Mouse (Mus musculus): ENCODE data around the gene Mgll. TPM values are rescaled to one million over a fixed set of nuclear protein-coding genes. Genes with fewer than 3 reads are reported as not detected.

The Mgll gene
- polyA plus RNA-seq, 1 experiment, result 152 TPM

- Histone ChIP-seq H3K27me3 (replicated peaks; ENCODE audit: control insufficient read depth, insufficient read depth, low read length) (no peaks in the 10 kb centered on the region), H3K36me3 (ENCODE audit: control insufficient read depth, insufficient read depth, low read length) (no peaks in the 10 kb centered on the region), H3K4me3 (ENCODE audit: insufficient read depth, low read depth, low read length) (no peak overlapping the region), H3K27ac (ENCODE audit: insufficient read depth, low read depth, low read length) (no peak overlapping the region), H3K4me1 (ENCODE audit: control insufficient read depth, insufficient read depth, low read length) (no peaks in the 10 kb centered on the region)
- WGBS, result 87% methylated on average over 3 of the region's 3 CpGs
- DNase-seq, result no peak
- TF ChIP-seq POLR2A (IDR thresholded peaks at IDR 0.05; ENCODE audit: low read depth, low read length) (no peak), CTCF (conservative IDR thresholded peaks at IDR 0.05; ENCODE audit: insufficient read depth, insufficient read length, low read depth, low read length) (no peak)
Measured at GRCm38 (mm10) chr6:88815036-88815435, 90.8 kb downstream of the Mgll start.

- no peak for DNase-seq
- 86% methylated on average over 3 of the region's 3 CpGs for WGBS
Measured at GRCm38 (mm10) chr6:88815489-88815888, 91.3 kb downstream of the Mgll start.

GRCm38 (mm10) chr6:88816913-88817312 is 92.7 kb downstream of the Mgll start:
- Histone ChIP-seq H3K4me1 (ENCODE audit: control insufficient read depth, insufficient read depth, low read length) (peaks cover 6% of the 10 kb centered on the region; the same call in 1 of the 2 replicates), H3K36me3 (ENCODE audit: control insufficient read depth, insufficient read depth, low read length) (no peaks in the 10 kb centered on the region), H3K27me3 (replicated peaks; ENCODE audit: control insufficient read depth, insufficient read depth, low read length) (no peaks in the 10 kb centered on the region), H3K27ac (ENCODE audit: insufficient read depth, low read depth, low read length) (no peak overlapping the region), H3K4me3 (ENCODE audit: insufficient read depth, low read depth, low read length) (no peak overlapping the region)
- TF ChIP-seq CTCF (conservative IDR thresholded peaks at IDR 0.05; ENCODE audit: insufficient read depth, insufficient read length, low read depth, low read length) (no peak), POLR2A (IDR thresholded peaks at IDR 0.05; ENCODE audit: low read depth, low read length) (no peak)
- 87% methylated on average over 3 of the region's 3 CpGs for WGBS
- no peak for DNase-seq

More at GRCm38 (mm10) chr6:88815489-88815888, 91.3 kb downstream of the Mgll start:
- Histone ChIP-seq H3K27ac (ENCODE audit: insufficient read depth, low read depth, low read length) (no peak overlapping the region), H3K27me3 (replicated peaks; ENCODE audit: control insufficient read depth, insufficient read depth, low read length) (no peaks in the 10 kb centered on the region), H3K36me3 (ENCODE audit: control insufficient read depth, insufficient read depth, low read length) (no peaks in the 10 kb centered on the region), H3K4me1 (ENCODE audit: control insufficient read depth, insufficient read depth, low read length) (no peaks in the 10 kb centered on the region), H3K4me3 (ENCODE audit: insufficient read depth, low read depth, low read length) (no peak overlapping the region)
- no peak for TF ChIP-seq POLR2A (IDR thresholded peaks at IDR 0.05; ENCODE audit: low read depth, low read length)
- no peak for TF ChIP-seq CTCF (conservative IDR thresholded peaks at IDR 0.05; ENCODE audit: insufficient read depth, insufficient read length, low read depth, low read length)

GRCm38 (mm10) chr6:88820853-88821252 is 96.6 kb downstream of the Mgll start:
- no peak overlapping the region for H3K27ac ChIP-seq (ENCODE audit: insufficient read depth, low read depth, low read length)
- peak; percentile 33 for DNase-seq
- 35% methylated on average over 3 of the region's 3 CpGs for WGBS
- no peaks in the 10 kb centered on the region for H3K36me3 ChIP-seq (ENCODE audit: control insufficient read depth, insufficient read depth, low read length)
- no peak overlapping the region for H3K4me3 ChIP-seq (ENCODE audit: insufficient read depth, low read depth, low read length)
- TF ChIP-seq POLR2A (IDR thresholded peaks at IDR 0.05; ENCODE audit: low read depth, low read length), result no peak
- TF ChIP-seq CTCF (conservative IDR thresholded peaks at IDR 0.05; ENCODE audit: insufficient read depth, insufficient read length, low read depth, low read length), result no peak
- H3K27me3 ChIP-seq (replicated peaks; ENCODE audit: control insufficient read depth, insufficient read depth, low read length), result no peaks in the 10 kb centered on the region
- peaks cover 6% of the 10 kb centered on the region; the same call in 1 of the 2 replicates for H3K4me1 ChIP-seq (ENCODE audit: control insufficient read depth, insufficient read depth, low read length)

GRCm38 (mm10) chr6:88821294-88821693 is 97.1 kb downstream of the Mgll start:
- no peak overlapping the region for H3K27ac ChIP-seq (ENCODE audit: insufficient read depth, low read depth, low read length)
- 95% methylated on average over 6 of the region's 6 CpGs for WGBS

GRCm38 (mm10) chr6:88821901-88822300 is 97.7 kb downstream of the Mgll start:
- 62% methylated on average over 11 of the region's 11 CpGs for WGBS

More at GRCm38 (mm10) chr6:88821294-88821693, 97.1 kb downstream of the Mgll start:
- no peak overlapping the region for H3K4me3 ChIP-seq (ENCODE audit: insufficient read depth, low read depth, low read length)
- H3K4me1 ChIP-seq (ENCODE audit: control insufficient read depth, insufficient read depth, low read length), result peaks cover 6% of the 10 kb centered on the region; the same call in 1 of the 2 replicates
- TF ChIP-seq CTCF (conservative IDR thresholded peaks at IDR 0.05; ENCODE audit: insufficient read depth, insufficient read length, low read depth, low read length) (no peak), POLR2A (IDR thresholded peaks at IDR 0.05; ENCODE audit: low read depth, low read length) (no peak)
- H3K36me3 ChIP-seq (ENCODE audit: control insufficient read depth, insufficient read depth, low read length), result no peaks in the 10 kb centered on the region
- no peaks in the 10 kb centered on the region for H3K27me3 ChIP-seq (replicated peaks; ENCODE audit: control insufficient read depth, insufficient read depth, low read length)
- no peak for DNase-seq

GRCm38 (mm10) chr6:88824183-88824582 is 100.0 kb downstream of the Mgll start:
- Histone ChIP-seq H3K4me1 (ENCODE audit: control insufficient read depth, insufficient read depth, low read length) (peaks cover 6% of the 10 kb centered on the region; the same call in 1 of the 2 replicates), H3K27me3 (replicated peaks; ENCODE audit: control insufficient read depth, insufficient read depth, low read length) (no peaks in the 10 kb centered on the region), H3K36me3 (ENCODE audit: control insufficient read depth, insufficient read depth, low read length) (no peaks in the 10 kb centered on the region), H3K4me3 (ENCODE audit: insufficient read depth, low read depth, low read length) (no peak overlapping the region), H3K27ac (ENCODE audit: insufficient read depth, low read depth, low read length) (no peak overlapping the region)
- TF ChIP-seq POLR2A (IDR thresholded peaks at IDR 0.05; ENCODE audit: low read depth, low read length) (no peak), CTCF (conservative IDR thresholded peaks at IDR 0.05; ENCODE audit: insufficient read depth, insufficient read length, low read depth, low read length) (no peak)
- 83% methylated on average over 7 of the region's 7 CpGs for WGBS
- no peak for DNase-seq

More at GRCm38 (mm10) chr6:88821901-88822300, 97.7 kb downstream of the Mgll start:
- Histone ChIP-seq H3K4me1 (ENCODE audit: control insufficient read depth, insufficient read depth, low read length) (peaks cover 6% of the 10 kb centered on the region; the same call in 1 of the 2 replicates), H3K27ac (ENCODE audit: insufficient read depth, low read depth, low read length) (no peak overlapping the region), H3K36me3 (ENCODE audit: control insufficient read depth, insufficient read depth, low read length) (no peaks in the 10 kb centered on the region), H3K27me3 (replicated peaks; ENCODE audit: control insufficient read depth, insufficient read depth, low read length) (no peaks in the 10 kb centered on the region), H3K4me3 (ENCODE audit: insufficient read depth, low read depth, low read length) (no peak overlapping the region)
- TF ChIP-seq CTCF (conservative IDR thresholded peaks at IDR 0.05; ENCODE audit: insufficient read depth, insufficient read length, low read depth, low read length) (no peak), POLR2A (IDR thresholded peaks at IDR 0.05; ENCODE audit: low read depth, low read length) (no peak)
- DNase-seq, result no peak

Data from kidney, adult 2 months (tissue).